Mouse (Mus musculus): Measurements from ENCODE around the gene Psme3. TPM values are rescaled to one million over a fixed set of nuclear protein-coding genes. Genes with fewer than 3 reads are reported as not detected.
"Not testable (repeated sequence)": the region's sequence is repeated elsewhere in the genome, so short reads cannot be mapped to it uniquely, and the experiment has no call there.

Psme3 gene
- polyA plus RNA-seq, 1 experiment = 89.9 TPM

- H3K79me2 ChIP-seq (ENCODE audit: control insufficient read depth, insufficient read depth) = no peaks in the 10 kb centered on the region
- H3K79me3 ChIP-seq (ENCODE audit: low read depth) = no peaks in the 10 kb centered on the region
- no peak overlapping the region for H3ac ChIP-seq (ENCODE audit: control insufficient read depth, insufficient read length, low read depth)
- peaks cover 28% of the 10 kb centered on the region for H3K36me3 ChIP-seq (ENCODE audit: control insufficient read depth, insufficient read depth)
- no peak for TF ChIP-seq MAX (IDR thresholded peaks at IDR 0.05)
- no peak for TF ChIP-seq USF1 (IDR thresholded peaks at IDR 0.05; ENCODE audit: low read depth)
- no peak for TF ChIP-seq MYOD1 (IDR thresholded peaks at IDR 0.05; ENCODE audit: control insufficient read depth, insufficient read length, low read depth)
- TF ChIP-seq MYOG (IDR thresholded peaks at IDR 0.05; ENCODE audit: control insufficient read depth, extremely low read depth, insufficient read length) = no peak
- TF ChIP-seq CEBPB (IDR thresholded peaks at IDR 0.05; ENCODE audit: low read depth) = no peak
- no peak for TF ChIP-seq FOSL1 (IDR thresholded peaks at IDR 0.05; ENCODE audit: insufficient read depth, low read length, poor library complexity, severe bottlenecking)
- no peak for TF ChIP-seq CTCF (IDR thresholded peaks at IDR 0.05; ENCODE audit: control insufficient read depth, insufficient read depth, insufficient read length)
- no peak overlapping the region for H3K4me3 ChIP-seq (ENCODE audit: insufficient read depth, poor library complexity, severe bottlenecking)
- H3K27me3 ChIP-seq (ENCODE audit: control insufficient read depth, insufficient read depth, insufficient read length) = no peaks in the 10 kb centered on the region
Measured at GRCm38 (mm10) chr11:101327311-101327710, 11.3 kb downstream of the Psme3 start.

GRCm38 (mm10) chr11:101328941-101329635, 13.1 kb downstream of the Psme3 start:
- H3K27me3 ChIP-seq (ENCODE audit: control insufficient read depth, insufficient read depth, insufficient read length) = no peaks in the 10 kb centered on the region
- H3K36me3 ChIP-seq (ENCODE audit: control insufficient read depth, insufficient read depth) = peaks cover 11% of the 10 kb centered on the region
- H3K4me3 ChIP-seq (ENCODE audit: insufficient read depth, poor library complexity, severe bottlenecking) = no peak overlapping the region
- no peak overlapping the region for H3ac ChIP-seq (ENCODE audit: control insufficient read depth, insufficient read length, low read depth)
- TF ChIP-seq MAX (IDR thresholded peaks at IDR 0.05) = no peak
- TF ChIP-seq MYOG (IDR thresholded peaks at IDR 0.05; ENCODE audit: control insufficient read depth, extremely low read depth, insufficient read length) = no peak
- no peaks in the 10 kb centered on the region for H3K79me2 ChIP-seq (ENCODE audit: control insufficient read depth, insufficient read depth)
- no peaks in the 10 kb centered on the region for H3K79me3 ChIP-seq (ENCODE audit: low read depth)

- H3K36me3 ChIP-seq (ENCODE audit: control insufficient read depth, insufficient read depth) = no peaks in the 10 kb centered on the region
- no peak for TF ChIP-seq MYOD1 (IDR thresholded peaks at IDR 0.05; ENCODE audit: control insufficient read depth, insufficient read length, low read depth)
- no peak for TF ChIP-seq MYOG (IDR thresholded peaks at IDR 0.05; ENCODE audit: control insufficient read depth, extremely low read depth, insufficient read length)
- TF ChIP-seq MAX (IDR thresholded peaks at IDR 0.05) = no peak
- no peak for TF ChIP-seq CTCF (IDR thresholded peaks at IDR 0.05; ENCODE audit: control insufficient read depth, insufficient read depth, insufficient read length)
- no peak for TF ChIP-seq USF1 (IDR thresholded peaks at IDR 0.05; ENCODE audit: low read depth)
- TF ChIP-seq FOSL1 (IDR thresholded peaks at IDR 0.05; ENCODE audit: insufficient read depth, low read length, poor library complexity, severe bottlenecking) = no peak
- no peak for TF ChIP-seq CEBPB (IDR thresholded peaks at IDR 0.05; ENCODE audit: low read depth)
- H3ac ChIP-seq (ENCODE audit: control insufficient read depth, insufficient read length, low read depth) = no peak within 1 kb of the TSS
- H3K4me3 ChIP-seq (ENCODE audit: insufficient read depth, poor library complexity, severe bottlenecking) = no peak within 1 kb of the TSS
- H3K79me3 ChIP-seq (ENCODE audit: low read depth) = no peaks in the 10 kb centered on the region
- no peaks in the 10 kb centered on the region for H3K79me2 ChIP-seq (ENCODE audit: control insufficient read depth, insufficient read depth)
- no peaks in the 10 kb centered on the region for H3K27me3 ChIP-seq (ENCODE audit: control insufficient read depth, insufficient read depth, insufficient read length)
Measured at GRCm38 (mm10) chr11:101330371-101330924, 14.4 kb downstream of the Psme3 start, which contains the start of gene Aoc3. TSS of gene Aoc3 (plus strand) at chr11:101330605.

DNA sequence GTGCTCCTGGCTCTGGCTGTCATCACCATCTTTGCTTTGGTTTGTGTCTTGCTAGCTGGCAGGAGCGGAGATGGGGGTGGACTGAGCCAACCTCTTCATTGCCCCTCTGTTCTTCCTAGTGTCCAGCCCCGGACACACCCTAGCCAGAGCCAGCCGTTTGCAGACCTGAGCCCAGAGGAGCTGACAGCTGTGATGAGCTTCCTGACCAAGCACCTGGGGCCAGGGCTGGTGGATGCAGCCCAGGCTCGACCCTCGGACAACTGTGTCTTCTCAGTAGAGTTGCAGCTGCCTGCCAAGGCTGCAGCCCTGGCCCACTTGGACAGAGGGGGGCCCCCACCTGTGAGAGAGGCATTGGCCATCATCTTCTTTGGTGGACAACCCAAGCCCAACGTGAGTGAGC, 14.9 kb downstream of the Psme3 start:
- H3ac ChIP-seq (ENCODE audit: control insufficient read depth, insufficient read length, low read depth); H3K79me3 ChIP-seq (ENCODE audit: low read depth); H3K79me2 ChIP-seq (ENCODE audit: control insufficient read depth, insufficient read depth); H3K4me3 ChIP-seq (ENCODE audit: insufficient read depth, poor library complexity, severe bottlenecking); H3K27me3 ChIP-seq (ENCODE audit: control insufficient read depth, insufficient read depth, insufficient read length); H3K36me3 ChIP-seq (ENCODE audit: control insufficient read depth, insufficient read depth): not testable (repeated sequence)

GRCm38 (mm10) chr11:101332537-101332936, 16.5 kb downstream of the Psme3 start:
- Histone ChIP-seq H3ac (ENCODE audit: control insufficient read depth, insufficient read length, low read depth) (no peak overlapping the region), H3K79me3 (ENCODE audit: low read depth) (no peaks in the 10 kb centered on the region), H3K36me3 (ENCODE audit: control insufficient read depth, insufficient read depth) (no peaks in the 10 kb centered on the region), H3K79me2 (ENCODE audit: control insufficient read depth, insufficient read depth) (no peaks in the 10 kb centered on the region), H3K4me3 (ENCODE audit: insufficient read depth, poor library complexity, severe bottlenecking) (no peak overlapping the region), H3K27me3 (ENCODE audit: control insufficient read depth, insufficient read depth, insufficient read length) (no peaks in the 10 kb centered on the region)
- no peak for TF ChIP-seq FOSL1 (IDR thresholded peaks at IDR 0.05; ENCODE audit: insufficient read depth, low read length, poor library complexity, severe bottlenecking)
- no peak for TF ChIP-seq USF1 (IDR thresholded peaks at IDR 0.05; ENCODE audit: low read depth)
- no peak for TF ChIP-seq MAX (IDR thresholded peaks at IDR 0.05)
- no peak for TF ChIP-seq MYOG (IDR thresholded peaks at IDR 0.05; ENCODE audit: control insufficient read depth, extremely low read depth, insufficient read length)
- TF ChIP-seq CEBPB (IDR thresholded peaks at IDR 0.05; ENCODE audit: low read depth) = no peak
- no peak for TF ChIP-seq CTCF (IDR thresholded peaks at IDR 0.05; ENCODE audit: control insufficient read depth, insufficient read depth, insufficient read length)
- TF ChIP-seq MYOD1 (IDR thresholded peaks at IDR 0.05; ENCODE audit: control insufficient read depth, insufficient read length, low read depth) = no peak

- Histone ChIP-seq H3K27me3 (ENCODE audit: control insufficient read depth, insufficient read depth, insufficient read length) (no peaks in the 10 kb centered on the region), H3K36me3 (ENCODE audit: control insufficient read depth, insufficient read depth) (no peaks in the 10 kb centered on the region), H3ac (ENCODE audit: control insufficient read depth, insufficient read length, low read depth) (no peak overlapping the region), H3K4me3 (ENCODE audit: insufficient read depth, poor library complexity, severe bottlenecking) (no peak overlapping the region), H3K79me2 (ENCODE audit: control insufficient read depth, insufficient read depth) (no peaks in the 10 kb centered on the region), H3K79me3 (ENCODE audit: low read depth) (no peaks in the 10 kb centered on the region)
- TF ChIP-seq MAX (IDR thresholded peaks at IDR 0.05) (no peak), CTCF (IDR thresholded peaks at IDR 0.05; ENCODE audit: control insufficient read depth, insufficient read depth, insufficient read length) (no peak), MYOD1 (IDR thresholded peaks at IDR 0.05; ENCODE audit: control insufficient read depth, insufficient read length, low read depth) (no peak), FOSL1 (IDR thresholded peaks at IDR 0.05; ENCODE audit: insufficient read depth, low read length, poor library complexity, severe bottlenecking) (no peak), MYOG (IDR thresholded peaks at IDR 0.05; ENCODE audit: control insufficient read depth, extremely low read depth, insufficient read length) (no peak), USF1 (IDR thresholded peaks at IDR 0.05; ENCODE audit: low read depth) (no peak), CEBPB (IDR thresholded peaks at IDR 0.05; ENCODE audit: low read depth) (no peak)
Measured at GRCm38 (mm10) chr11:101334023-101334422, 18.0 kb downstream of the Psme3 start.

All from C2C12 (cell line).